Mouse (Mus musculus): ENCODE results near the gene Strada. TPM values are rescaled to one million over a fixed set of nuclear protein-coding genes. Genes with fewer than 3 reads are reported as not detected.
"Not testable (repeated sequence)": the region's sequence is repeated elsewhere in the genome, so short reads cannot be mapped to it uniquely, and the experiment has no call there.

Strada gene
- 10 to 100 TPM; 29.2 to 33.2 (median 31.0) TPM for total RNA-seq (2022)

DNA sequence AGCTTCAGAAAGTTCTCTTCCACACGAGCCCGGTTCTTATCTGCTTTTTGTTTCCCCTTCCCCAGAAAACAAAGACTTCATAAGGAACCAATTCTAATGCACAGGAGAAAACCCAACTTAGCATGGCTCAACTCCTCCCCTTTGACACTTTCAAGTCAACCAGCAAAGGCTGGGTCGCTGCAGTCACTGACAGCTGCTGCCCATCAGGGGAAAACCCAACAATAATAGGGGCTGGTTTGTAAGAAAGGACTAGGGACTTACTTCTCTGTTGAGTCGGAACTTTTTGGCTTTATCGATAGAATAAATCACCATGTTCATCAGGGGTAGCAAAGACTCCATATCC is at the start of gene Strada:
TSS of gene Strada (minus strand) at position 46 of the 343 bp plus-strand sequence.
- DNase-seq (ENCODE audit: low spot score in 2 of 2), result no peak

DNA sequence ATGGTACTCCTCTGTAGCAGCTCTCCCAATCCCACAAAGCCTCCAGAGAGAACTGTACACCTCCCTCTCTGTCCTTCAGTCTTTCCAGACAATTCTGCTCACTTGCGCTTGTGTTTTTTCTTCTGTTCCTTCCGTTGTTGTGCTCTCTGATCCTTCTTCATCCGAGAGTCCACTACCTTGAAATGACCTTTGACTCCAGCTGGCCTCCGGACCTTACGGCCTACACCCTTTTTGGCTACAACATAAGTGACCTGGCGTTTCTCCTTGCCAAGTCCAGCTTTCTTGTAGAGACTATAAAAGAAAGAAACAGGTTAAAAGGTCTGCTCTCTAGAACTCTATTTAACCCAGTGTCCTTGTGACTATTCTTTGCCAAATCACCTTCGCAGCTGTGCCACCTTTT is 47.4 kb upstream of the Strada start:
- DNase-seq (ENCODE audit: low spot score in 2 of 2), result no peak

- DNase-seq (ENCODE audit: low spot score in 2 of 2), result no peak
Observed at GRCm38 (mm10) chr11:106246834-106247233, 44.9 kb upstream of the Strada start.

- not testable (repeated sequence) for DNase-seq (ENCODE audit: low spot score in 2 of 2)
Observed at GRCm38 (mm10) chr11:106233978-106234377, 32.0 kb upstream of the Strada start.

- no peak for DNase-seq (ENCODE audit: low spot score in 2 of 2)
Observed at GRCm38 (mm10) chr11:106220603-106221002, 18.6 kb upstream of the Strada start.

- DNase-seq (ENCODE audit: low spot score in 2 of 2), result peak; percentile 92
Observed at GRCm38 (mm10) chr11:106216730-106217490, 14.9 kb upstream of the Strada start, which contains the start of gene Ddx42. TSS of gene Ddx42 (plus strand) at chr11:106216926.

- peak; percentile 98 to 99 for DNase-seq (ENCODE audit: low spot score in 2 of 2)
Observed at GRCm38 (mm10) chr11:106215927-106216729, 14.2 kb upstream of the Strada start, which contains the start of gene Ccdc47. TSS of gene Ccdc47 (minus strand) at chr11:106216344.

GRCm38 (mm10) chr11:106215450-106215859 is 13.5 kb upstream of the Strada start:
- DNase-seq (ENCODE audit: low spot score in 2 of 2), result no peak

- DNase-seq (ENCODE audit: low spot score in 2 of 2), result no peak
Observed at GRCm38 (mm10) chr11:106214856-106215255, 12.9 kb upstream of the Strada start.

- DNase-seq (ENCODE audit: low spot score in 2 of 2), result no peak
Observed at GRCm38 (mm10) chr11:106212771-106213170, 10.8 kb upstream of the Strada start.

GRCm38 (mm10) chr11:106201337-106202122 is 438 bp downstream of the Strada start:
- DNase-seq (ENCODE audit: low spot score in 2 of 2), result no peak

DNA sequence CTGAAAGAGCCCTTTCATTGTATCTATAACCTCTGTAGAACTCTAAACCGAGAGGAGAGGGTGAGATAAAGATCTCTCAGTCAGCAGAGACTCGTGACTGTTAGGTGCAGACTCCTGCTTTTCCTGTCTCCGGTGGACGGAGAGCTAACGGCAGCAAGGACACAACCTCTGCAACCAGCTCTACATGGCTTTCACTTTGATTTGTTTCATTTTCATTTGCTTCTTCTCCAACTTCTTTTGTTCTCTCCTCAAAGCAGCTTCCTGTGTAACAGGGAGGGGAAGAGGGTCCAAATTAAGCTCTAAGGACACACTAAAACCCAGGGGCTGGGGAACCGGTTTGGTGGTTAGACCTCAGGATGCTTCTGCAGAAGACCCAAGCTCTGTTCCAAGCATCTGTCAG is 1.2 kb downstream of the Strada start:
- no peak for DNase-seq (ENCODE audit: low spot score in 2 of 2)

DNA sequence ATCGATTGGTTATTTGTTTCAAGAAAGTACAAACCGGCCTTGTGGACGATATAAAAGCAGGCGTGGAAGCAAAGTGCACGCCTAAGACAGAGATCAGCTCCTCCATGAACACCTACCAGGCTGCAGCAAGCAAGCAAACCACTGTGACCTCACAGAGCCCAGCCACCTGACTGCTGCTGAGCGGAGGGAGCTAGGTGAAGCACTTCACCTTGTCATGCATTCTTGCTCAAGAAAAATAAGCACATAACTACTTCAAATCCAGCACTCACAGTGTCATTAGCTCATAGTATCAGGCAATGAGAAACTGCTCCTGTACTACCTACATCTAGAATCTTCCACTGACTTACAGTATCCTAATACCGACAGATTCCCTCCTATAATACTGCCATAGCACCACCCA is 2.0 kb downstream of the Strada start:
- not testable (repeated sequence) for DNase-seq (ENCODE audit: low spot score in 2 of 2)

GRCm38 (mm10) chr11:106198277-106198676 is 3.7 kb downstream of the Strada start:
- DNase-seq (ENCODE audit: low spot score in 2 of 2), result no peak

- DNase-seq (ENCODE audit: low spot score in 2 of 2), result no peak
Observed at GRCm38 (mm10) chr11:106195341-106195740, 6.6 kb downstream of the Strada start.

DNA sequence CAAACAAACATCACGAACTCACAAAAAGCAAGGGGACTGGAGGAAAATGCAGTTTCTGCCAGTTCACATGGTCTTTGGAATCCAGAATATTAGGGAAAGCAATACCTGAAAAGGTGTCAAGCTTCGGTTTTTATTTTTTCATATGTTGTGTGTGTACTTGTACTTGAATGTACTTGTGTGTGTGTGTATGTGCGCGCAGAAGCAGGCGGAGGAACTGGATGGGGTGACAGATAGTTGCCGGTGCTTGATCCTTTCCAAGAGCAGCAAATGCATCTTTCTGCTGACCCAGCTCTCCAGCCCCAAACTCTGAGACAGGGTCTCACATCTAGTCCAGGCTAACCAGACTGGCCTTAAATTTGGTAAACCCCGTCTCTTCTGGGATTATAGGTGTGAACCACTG is 7.1 kb downstream of the Strada start:
- DNase-seq (ENCODE audit: low spot score in 2 of 2), result no peak

GRCm38 (mm10) chr11:106194155-106194541 is 7.8 kb downstream of the Strada start:
- DNase-seq (ENCODE audit: low spot score in 2 of 2), result no peak

- DNase-seq (ENCODE audit: low spot score in 2 of 2), result peak; percentile 92 to 95
Observed at GRCm38 (mm10) chr11:106193371-106194154, 8.4 kb downstream of the Strada start.

- DNase-seq (ENCODE audit: low spot score in 2 of 2), result no peak
Observed at GRCm38 (mm10) chr11:106192657-106193370, 9.2 kb downstream of the Strada start.

DNA sequence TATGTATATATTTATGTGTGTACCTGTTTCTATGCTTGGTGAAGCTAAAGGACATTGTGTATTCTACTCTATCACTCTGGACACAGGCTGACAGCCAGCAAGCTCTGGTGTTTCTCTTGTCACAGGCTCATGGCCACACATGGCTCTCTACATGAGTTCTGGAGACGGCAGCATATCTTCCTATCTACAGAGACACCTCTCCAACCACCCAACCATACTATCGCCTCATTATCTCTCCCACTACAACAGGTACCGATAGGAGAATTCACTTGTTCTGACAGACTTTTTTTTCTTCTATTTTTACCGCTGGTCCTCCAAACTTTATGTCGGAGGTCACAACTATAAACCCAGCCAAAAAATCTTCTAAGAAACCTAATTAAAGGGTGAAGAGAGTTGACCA is 9.7 kb downstream of the Strada start:
- DNase-seq (ENCODE audit: low spot score in 2 of 2), result no peak
